Mouse (Mus musculus): ENCODE measurements around the gene Adamtsl5.

GRCm38 (mm10) chr10:80345122-80345521 lies 3.1 kb downstream of the Adamtsl5 start:
- TF ChIP-seq CTCF (IDR thresholded peaks at IDR 0.05; ENCODE audit: low read depth) (no peak), EP300 (IDR thresholded peaks at IDR 0.05; ENCODE audit: low read depth) (no peak)

All from liver, postnatal 0 days (tissue).